Comparison of ENCODE assay signal across 8 mouse cellular contexts in the genomic region with DNA sequence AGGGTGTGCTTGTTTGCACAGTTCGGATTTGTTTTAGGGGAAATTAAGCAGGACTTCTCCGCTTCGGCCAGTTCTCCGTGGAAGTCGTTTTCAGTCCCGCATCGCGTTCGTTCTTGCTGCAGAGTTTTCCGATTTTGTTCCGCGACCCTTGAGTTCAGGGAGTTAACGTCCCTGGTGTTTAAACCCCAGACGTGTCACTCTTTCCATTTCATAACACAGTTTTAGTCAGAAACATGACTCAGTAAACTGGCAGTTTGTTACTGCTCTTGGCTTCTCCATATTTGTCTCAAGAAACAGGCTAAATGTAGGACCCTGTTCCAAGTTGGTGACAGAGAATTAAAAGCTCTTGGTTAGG. TPM values are rescaled to one million over a fixed set of nuclear protein-coding genes. Genes with fewer than 3 reads are reported as not detected.
DNase-seq lines count a peak whose midpoint lies in the region; ATAC-seq and TF ChIP-seq lines count a peak whose summit lies in the region.

No protein-coding gene starts in this region.

- H3K36me3 ChIP-seq in hindbrain, embryonic 11.5 days (ENCODE audit: control insufficient read depth, insufficient read depth, low read length) = no peaks in the 10 kb centered on the region

- H3K4me1 ChIP-seq in bone marrow macrophage, adult 2 months (ENCODE audit: control insufficient read depth, insufficient read depth, low read length) = peaks cover 24% of the 10 kb centered on the region
- H3K4me1 ChIP-seq in hindbrain, embryonic 11.5 days (replicated peaks; ENCODE audit: control insufficient read depth, insufficient read depth, low read length) = no peaks in the 10 kb centered on the region

- no peaks in the 10 kb centered on the region for H3K27me3 ChIP-seq in hindbrain, embryonic 11.5 days (ENCODE audit: control insufficient read depth, insufficient read depth, low read length)

- peak overlapping the region; percentile 71 for H3K4me2 ChIP-seq in hindbrain, embryonic 11.5 days (replicated peaks; ENCODE audit: low read depth, low read length)

- no peak for TF ChIP-seq POLR2A in bone marrow macrophage, adult 2 months (IDR thresholded peaks at IDR 0.05; ENCODE audit: borderline replicate concordance, low read depth, low read length)

- WGBS in hindbrain, embryonic 11.5 days = under 1% methylated on average over 14 of the region's 14 CpGs

- H3K4me3 ChIP-seq in layer of hippocampus, adult 2 months = peak overlapping the region; percentile 76
- H3K4me3 ChIP-seq in bone marrow macrophage, adult 2 months (ENCODE audit: insufficient read depth, low read length) = peak overlapping the region; percentile 97
- peak overlapping the region; percentile 94 for H3K4me3 ChIP-seq in hindbrain, embryonic 11.5 days (ENCODE audit: low read depth, low read length)

- peak overlapping the region; percentile 77 for H3K9ac ChIP-seq in hindbrain, embryonic 11.5 days (ENCODE audit: low read depth, low read length)

- TF ChIP-seq CTCF in layer of hippocampus, adult 2 months (conservative IDR thresholded peaks at IDR 0.05) = no peak
- TF ChIP-seq CTCF in bone marrow macrophage, adult 2 months (IDR thresholded peaks at IDR 0.05; ENCODE audit: low read depth, low read length) = no peak

- DNase-seq in layer of hippocampus, adult 2 months (ENCODE audit: low spot score in 2 of 2) = no peak
- DNase-seq in layer of hippocampus, postnatal 25 days (ENCODE audit: extremely low spot score in 1 of 2, low spot score in 1 of 2) = no peak
- no peak for DNase-seq in hindbrain, embryonic 11.5 days (ENCODE audit: low spot score)
- DNase-seq in ovary, adult 18-20 months (ENCODE audit: low spot score) = no peak
- DNase-seq in Muller cell, postnatal 12 days (ENCODE audit: inconsistent ontology term) = no peak

- H3K27ac ChIP-seq in layer of hippocampus, adult 2 months = peak overlapping the region; percentile 99
- H3K27ac ChIP-seq in bone marrow macrophage, adult 2 months (ENCODE audit: insufficient read depth, low read depth, low read length) = peak overlapping the region; percentile 70
- no peak overlapping the region for H3K27ac ChIP-seq in hindbrain, embryonic 11.5 days (ENCODE audit: low read depth, low read length)

- no peaks in the 10 kb centered on the region for H3K9me3 ChIP-seq in hindbrain, embryonic 11.5 days (ENCODE audit: control insufficient read depth, low read length)

- 0 out of 2 replicates have a peak, but pooled peaks have one; percentile 1 for ATAC-seq in hindbrain, embryonic 11.5 days (ENCODE audit: low FRiP score)
- ATAC-seq in megakaryocyte progenitor cell, adult 5-6 weeks (replicated peaks; ENCODE audit: poor library complexity) = peak; percentile 32
- no peak for ATAC-seq in erythroid progenitor cell, adult 5-6 weeks (replicated peaks; ENCODE audit: low FRiP score, poor library complexity, severe bottlenecking)

RNA-seq across cellular contexts. Expression of gene Uhrf1bp1l, which starts 0.9 kb away (rescaled TPM):
- total RNA-seq in layer of hippocampus, adult 2 months (2021) = 10 to 100 TPM; 72.6 to 81.6 TPM
- 10 to 100 TPM; 80.0 to 82.6 TPM for total RNA-seq in layer of hippocampus, postnatal 25 days (2021)
- 25.3 and 28.5 TPM in 2 replicates for polyA plus RNA-seq in bone marrow macrophage, adult 2 months (2012; ENCODE audit: insufficient read depth, insufficient read length, missing spikeins)
- 33.2 and 33.4 TPM in 2 replicates for polyA plus RNA-seq in hindbrain, embryonic 11.5 days (2014; fragmentation: Nextera tagmentation; extraction: Ambion mirVana)
- 62.9 and 71.0 TPM in 2 replicates for total RNA-seq in megakaryocyte progenitor cell, adult 5-6 weeks (2015)
- total RNA-seq in megakaryocyte progenitor cell, adult 5-6 weeks (2017) = 31.8 and 41.7 TPM in 2 replicates
- total RNA-seq in erythroid progenitor cell, adult 5-6 weeks (2015; ENCODE audit: low replicate concordance) = 9.4 and 9.6 TPM in 2 replicates
- total RNA-seq in erythroid progenitor cell, adult 5-6 weeks (2017; ENCODE audit: low replicate concordance) = 5.5 and 9.2 TPM in 2 replicates

RNA-seq across cellular contexts. Expression of gene Actr6, which starts 13.5 kb away (rescaled TPM):
- 10 to 100 TPM; 24.8 to 25.5 TPM for total RNA-seq in layer of hippocampus, adult 2 months (2021)
- total RNA-seq in layer of hippocampus, postnatal 25 days (2021) = 10 to 100 TPM; 22.1 to 25.3 TPM
- 17.0 and 18.6 TPM in 2 replicates for polyA plus RNA-seq in bone marrow macrophage, adult 2 months (2012; ENCODE audit: insufficient read depth, insufficient read length, missing spikeins)
- polyA plus RNA-seq in hindbrain, embryonic 11.5 days (2014; fragmentation: Nextera tagmentation; extraction: Ambion mirVana) = 41.9 and 45.1 TPM in 2 replicates
- 28.4 and 38.2 TPM in 2 replicates for total RNA-seq in megakaryocyte progenitor cell, adult 5-6 weeks (2015)
- total RNA-seq in megakaryocyte progenitor cell, adult 5-6 weeks (2017) = 28.9 TPM in 2 replicates
- 4.7 and 16.8 TPM in 2 replicates for total RNA-seq in erythroid progenitor cell, adult 5-6 weeks (2015; ENCODE audit: low replicate concordance)
- total RNA-seq in erythroid progenitor cell, adult 5-6 weeks (2017; ENCODE audit: low replicate concordance) = 6.7 and 20.0 TPM in 2 replicates

RNA-seq across cellular contexts. Expression of gene Scyl2, which starts 59.6 kb away (rescaled TPM):
- 10 to 100 TPM; 25.2 to 28.4 TPM for total RNA-seq in layer of hippocampus, adult 2 months (2021)
- 10 to 100 TPM; 23.4 to 28.5 TPM for total RNA-seq in layer of hippocampus, postnatal 25 days (2021)
- 32.2 and 35.2 TPM in 2 replicates for polyA plus RNA-seq in bone marrow macrophage, adult 2 months (2012; ENCODE audit: insufficient read depth, insufficient read length, missing spikeins)
- 23.5 and 27.7 TPM in 2 replicates for polyA plus RNA-seq in hindbrain, embryonic 11.5 days (2014; fragmentation: Nextera tagmentation; extraction: Ambion mirVana)
- 21.6 and 28.6 TPM in 2 replicates for total RNA-seq in megakaryocyte progenitor cell, adult 5-6 weeks (2015)
- total RNA-seq in megakaryocyte progenitor cell, adult 5-6 weeks (2017) = 24.7 and 28.8 TPM in 2 replicates
- total RNA-seq in erythroid progenitor cell, adult 5-6 weeks (2015; ENCODE audit: low replicate concordance) = 15.1 and 23.9 TPM in 2 replicates
- 13.6 and 17.3 TPM in 2 replicates for total RNA-seq in erythroid progenitor cell, adult 5-6 weeks (2017; ENCODE audit: low replicate concordance)
